Mouse (Mus musculus): ENCODE results near the gene Ccdc63. TPM values are rescaled to one million over a fixed set of nuclear protein-coding genes. Genes with fewer than 3 reads are reported as not detected.

Ccdc63 gene
- polyA plus RNA-seq, 1 experiment from 2014 or later = not detected

Other genes starting within 250 kb of the Ccdc63 start
- 1.4 and 3.1 TPM in 2 replicates for gene Cux2, start 90.7 kb downstream of the Ccdc63 start, polyA plus RNA-seq (2015; fragmentation: Nextera tagmentation; extraction: Ambion mirVana)
- 1.9 and 2.3 TPM in 2 replicates for gene Myl2, start 39.9 kb downstream of the Ccdc63 start, polyA plus RNA-seq (2015; fragmentation: Nextera tagmentation; extraction: Ambion mirVana)
- 109 and 114 TPM in 2 replicates for gene Ppp1cc, start 17.5 kb upstream of the Ccdc63 start, polyA plus RNA-seq (2015; fragmentation: Nextera tagmentation; extraction: Ambion mirVana)
- gene Hvcn1, start 66.0 kb upstream of the Ccdc63 start, polyA plus RNA-seq (2015; fragmentation: Nextera tagmentation; extraction: Ambion mirVana) = 4.9 and 6.0 TPM in 2 replicates
- 0.74 and 0.78 TPM in 2 replicates for gene Tctn1, start 123.6 kb upstream of the Ccdc63 start, polyA plus RNA-seq (2015; fragmentation: Nextera tagmentation; extraction: Ambion mirVana)
- gene Pptc7, start 143.5 kb upstream of the Ccdc63 start, polyA plus RNA-seq (2015; fragmentation: Nextera tagmentation; extraction: Ambion mirVana) = 3.4 and 4.1 TPM in 2 replicates
- 2.5 and 2.6 TPM in 2 replicates for gene Rad9b, start 213.4 kb upstream of the Ccdc63 start, polyA plus RNA-seq (2015; fragmentation: Nextera tagmentation; extraction: Ambion mirVana)
- 95.1 and 104 TPM in 2 replicates for gene Vps29, start 213.5 kb upstream of the Ccdc63 start, polyA plus RNA-seq (2015; fragmentation: Nextera tagmentation; extraction: Ambion mirVana)
- 46.8 and 52.8 TPM in 2 replicates for gene Gpn3, start 231.1 kb upstream of the Ccdc63 start, polyA plus RNA-seq (2015; fragmentation: Nextera tagmentation; extraction: Ambion mirVana)
- 13.7 and 14.1 TPM in 2 replicates for gene Fam216a, start 231.5 kb upstream of the Ccdc63 start, polyA plus RNA-seq (2015; fragmentation: Nextera tagmentation; extraction: Ambion mirVana)

Data from liver, embryonic 16.5 days (tissue).